Mouse (Mus musculus): Measurements from ENCODE around the gene Foxl1. TPM values are rescaled to one million over a fixed set of nuclear protein-coding genes. Genes with fewer than 3 reads are reported as not detected.
"Not testable (repeated sequence)": the region's sequence is repeated elsewhere in the genome, so short reads cannot be mapped to it uniquely, and the experiment has no call there.

Foxl1 gene
- total RNA-seq, 2 experiments from 2014 or later, result 0.56 to 0.60 TPM

DNA sequence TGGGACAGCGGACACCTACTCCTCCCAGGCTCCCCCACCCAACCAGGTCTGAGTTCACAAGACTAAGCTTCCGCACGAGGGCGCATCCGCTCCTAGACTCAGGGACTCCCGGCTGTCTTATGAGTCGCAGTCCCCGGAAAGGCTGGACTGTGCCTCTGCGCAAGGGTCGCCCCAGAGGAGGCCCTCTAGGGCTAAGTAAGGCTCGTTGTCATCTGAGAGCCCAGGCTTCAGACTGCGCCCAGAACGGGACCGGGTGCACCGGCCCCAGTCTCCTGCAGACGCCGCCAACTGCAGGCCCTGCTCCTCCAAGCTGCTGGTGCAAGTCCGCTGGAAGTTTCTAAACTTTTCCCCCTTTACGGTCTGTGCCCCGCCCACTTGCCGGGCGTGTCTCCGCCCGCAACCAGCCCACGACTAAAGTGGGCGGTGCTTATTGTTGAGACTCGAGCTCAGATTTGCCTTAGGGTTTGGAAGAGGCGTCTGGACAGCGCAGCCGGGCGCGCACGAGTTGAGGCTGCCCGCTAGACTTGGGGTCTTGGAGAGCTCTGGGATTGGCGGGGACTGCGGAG is 2.3 kb upstream of the Foxl1 start:
- DNase-seq, result peak; percentile 83

DNA sequence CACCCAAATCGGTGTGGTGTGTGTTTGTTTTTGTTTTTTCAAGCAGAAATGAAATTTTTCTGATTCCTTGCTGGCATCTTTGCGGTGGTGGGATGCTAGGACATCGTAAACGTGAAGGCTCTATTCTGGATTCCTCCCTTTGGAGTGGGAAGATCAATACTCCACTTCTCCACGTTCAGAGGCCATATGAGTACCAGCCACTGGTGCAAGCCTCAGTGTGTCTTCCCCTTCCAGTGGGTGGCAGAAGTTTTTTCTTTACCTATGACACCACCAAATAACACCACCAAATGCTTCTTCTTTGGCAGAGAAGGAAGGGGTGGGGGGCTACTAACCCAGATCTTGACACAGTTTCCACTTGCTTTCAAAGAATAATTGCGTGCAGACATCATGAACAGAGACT is 1.5 kb upstream of the Foxl1 start:
- DNase-seq, result no peak

DNA sequence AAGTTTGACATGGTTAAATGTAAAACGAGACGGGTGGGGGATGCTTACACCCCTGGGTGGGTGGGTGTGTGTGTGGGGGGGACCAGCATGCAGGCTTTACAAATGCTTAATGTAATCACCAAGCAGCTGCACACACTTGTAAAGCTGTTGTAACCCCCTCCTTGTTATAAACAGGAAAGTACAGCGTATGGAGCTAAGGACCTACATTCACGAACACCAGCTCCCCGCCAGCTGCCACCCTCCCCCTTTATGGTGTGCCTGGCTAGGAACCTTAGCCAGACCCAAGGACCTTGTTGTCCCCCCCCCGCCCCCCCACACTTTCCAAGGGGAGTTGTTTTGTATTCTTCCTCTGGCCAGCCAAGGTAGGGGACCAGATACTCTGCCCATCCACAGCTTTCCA is 1.0 kb upstream of the Foxl1 start:
- no peak for DNase-seq

DNA sequence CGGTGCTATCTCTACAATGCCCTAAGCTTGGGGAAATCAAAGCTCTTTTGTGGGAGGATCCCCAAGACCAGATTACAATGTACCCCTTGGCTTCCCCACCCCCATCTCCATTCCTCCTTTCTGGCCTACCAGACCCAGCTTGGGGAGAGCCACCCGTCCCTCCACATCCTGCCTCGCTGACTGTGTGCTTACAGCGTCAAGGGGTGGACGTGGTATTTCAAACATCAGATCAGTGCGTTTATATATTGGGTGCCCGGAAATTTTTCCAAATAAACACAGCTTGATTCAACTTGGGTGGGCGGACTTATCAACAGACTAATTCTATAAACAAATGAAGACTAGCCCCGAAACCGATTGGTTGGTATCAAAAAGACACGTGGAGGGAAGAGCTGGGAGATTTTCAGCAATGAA is 444 bp upstream of the Foxl1 start:
- no peak for DNase-seq

DNA sequence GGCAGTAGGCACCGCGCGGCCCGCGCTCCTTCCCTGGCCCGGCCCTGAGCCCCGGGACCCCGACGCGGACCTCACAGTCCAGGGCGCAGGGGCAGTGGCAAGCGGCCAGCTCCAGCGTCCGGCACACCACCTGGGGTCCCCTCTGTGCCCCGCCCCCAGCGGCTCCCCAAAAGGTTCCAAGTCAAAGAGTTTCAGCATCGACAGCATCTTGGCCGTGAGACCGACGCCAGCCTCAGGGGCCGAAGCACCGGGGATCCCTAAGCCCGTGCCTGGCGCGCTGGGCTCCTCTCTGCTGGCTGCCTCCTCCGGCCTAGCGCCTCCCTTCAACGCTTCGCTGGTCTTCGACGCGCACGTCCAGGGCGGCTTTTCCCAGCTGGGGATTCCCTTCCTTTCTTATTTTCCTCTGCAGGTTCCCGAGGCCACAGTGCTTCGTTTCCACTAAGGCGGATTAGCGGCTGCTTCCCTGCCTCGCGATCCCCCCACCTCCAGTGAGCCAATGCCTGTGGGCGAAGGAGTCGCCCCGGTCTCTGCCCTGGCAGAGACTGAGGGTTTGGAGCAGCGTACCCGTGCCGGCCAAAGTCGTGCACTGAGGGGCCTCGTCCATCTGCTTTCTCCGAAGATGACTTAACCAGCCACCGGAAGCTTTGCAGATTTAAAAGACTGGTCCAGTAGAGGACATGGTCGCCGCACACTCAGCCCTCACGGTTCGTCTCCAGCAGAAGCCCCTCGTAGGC is 958 bp downstream of the Foxl1 start:
- DNase-seq, result peak; percentile 35

DNA sequence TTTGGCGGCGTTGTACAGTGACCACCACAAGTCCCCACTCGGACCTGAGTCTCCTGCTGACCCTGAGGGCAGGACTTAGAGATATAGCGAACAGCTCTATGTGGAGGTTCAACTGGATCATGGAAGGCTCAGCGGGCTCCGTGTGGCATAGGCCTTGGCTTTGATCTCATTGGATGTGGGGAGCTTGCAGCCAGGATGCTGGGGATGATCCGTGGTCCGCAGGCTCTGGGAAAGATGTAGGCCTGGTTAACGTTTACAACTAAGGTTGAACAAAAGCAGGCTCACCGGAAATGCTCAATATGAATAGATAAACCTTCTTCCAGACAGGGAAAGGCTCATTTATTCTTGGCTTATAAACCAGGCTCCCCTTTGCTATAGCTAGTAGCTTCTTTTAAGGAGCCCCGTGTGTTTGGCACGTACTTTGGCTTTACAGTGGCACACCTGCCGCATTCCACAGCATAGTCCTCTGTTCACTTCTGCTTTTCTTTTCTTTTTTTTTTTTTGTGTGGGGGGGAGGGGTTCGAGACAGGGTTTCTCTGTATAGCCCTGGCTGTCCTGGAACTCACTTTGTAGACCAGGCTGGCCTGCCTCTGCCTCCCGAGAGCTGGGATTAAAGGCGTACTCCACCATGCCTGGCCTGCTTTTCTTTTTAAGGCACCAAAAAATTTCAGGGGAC is 1.7 kb downstream of the Foxl1 start:
- no peak for DNase-seq

DNA sequence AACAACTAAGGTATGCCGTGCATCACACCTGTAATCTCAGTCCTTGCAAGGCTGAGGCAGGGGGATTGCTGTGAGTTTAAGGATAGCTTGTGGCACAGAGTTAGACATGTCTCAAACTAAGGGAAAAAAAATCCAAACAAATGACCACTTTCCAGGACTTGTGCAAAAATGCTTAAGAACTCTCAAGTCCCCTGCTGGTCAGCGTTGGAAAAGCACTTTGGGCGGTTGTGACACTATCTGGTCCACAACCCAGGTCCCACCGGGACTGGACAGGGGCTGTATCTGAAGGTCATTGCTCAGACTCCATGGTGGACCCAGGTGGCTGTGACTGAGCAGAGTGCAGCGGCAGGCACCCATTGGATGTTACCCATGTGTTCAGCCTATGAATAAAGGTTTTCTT is 2.8 kb downstream of the Foxl1 start:
- DNase-seq, result peak; percentile 62

DNA sequence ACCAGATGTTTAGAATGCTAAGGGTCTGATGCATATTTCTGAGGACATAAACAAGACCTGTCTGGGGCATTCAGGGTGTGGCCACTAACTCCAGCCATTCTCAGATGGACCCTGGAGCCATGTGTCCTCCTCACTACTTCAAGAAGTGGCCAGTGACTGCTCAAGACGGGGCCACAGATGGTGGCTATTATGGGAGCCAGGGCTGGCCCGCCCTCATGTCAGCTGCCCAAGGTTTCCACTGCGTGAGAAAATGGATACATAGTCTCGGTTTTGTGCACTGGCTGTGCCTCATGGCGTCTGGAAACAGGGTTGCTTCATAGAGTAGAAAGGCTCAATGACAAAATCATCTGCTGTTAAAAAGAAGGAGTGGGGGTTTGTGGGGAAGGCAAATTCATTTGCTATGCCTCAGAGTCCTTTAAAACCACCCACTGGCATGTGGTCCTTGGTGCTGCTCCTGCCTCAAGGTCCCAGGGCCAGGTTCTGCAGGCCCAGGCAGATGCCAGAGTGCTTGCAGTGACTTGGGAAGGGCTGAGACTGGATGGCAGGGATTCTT is 5.3 kb downstream of the Foxl1 start:
- no peak for DNase-seq

DNA sequence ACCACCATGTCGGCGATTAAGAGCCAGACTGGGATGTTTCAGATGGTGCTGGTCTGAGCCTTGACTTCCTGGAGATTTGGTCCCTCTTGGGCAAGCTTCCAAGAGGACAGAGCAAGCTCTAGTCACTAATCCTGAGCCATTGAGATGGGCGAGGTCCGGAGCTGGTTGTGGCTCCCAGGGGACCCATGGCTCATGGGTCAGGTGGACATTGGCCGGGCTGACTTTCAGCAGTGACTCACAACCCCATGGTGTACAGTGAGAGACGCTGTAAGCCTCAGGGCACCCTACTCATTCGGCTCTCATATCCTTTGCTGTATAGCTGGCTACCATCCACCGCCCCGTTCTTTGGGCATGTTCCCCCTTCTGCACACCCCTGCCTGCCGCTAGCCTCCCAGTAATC is 6.4 kb downstream of the Foxl1 start:
- DNase-seq, result no peak

DNA sequence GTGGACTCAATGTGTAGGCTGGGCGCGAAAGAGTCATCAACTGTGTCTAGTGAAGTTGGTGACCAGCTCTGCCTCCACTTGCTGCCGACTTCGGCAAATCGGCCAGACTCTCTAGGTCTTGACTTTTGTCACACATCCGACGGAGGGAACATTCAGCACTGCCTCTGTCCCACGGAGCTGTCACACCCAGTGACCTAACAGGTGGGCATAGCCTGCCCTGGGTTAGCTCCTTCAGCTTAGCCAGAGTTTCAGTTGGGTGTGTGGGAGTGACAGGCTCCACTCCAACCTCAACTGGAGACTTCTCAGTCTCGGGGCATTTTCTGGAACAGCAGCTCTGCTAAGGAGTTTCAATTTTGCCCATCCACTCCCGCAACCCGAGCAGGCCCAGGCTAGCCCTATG is 6.8 kb downstream of the Foxl1 start:
- no peak for DNase-seq

DNA sequence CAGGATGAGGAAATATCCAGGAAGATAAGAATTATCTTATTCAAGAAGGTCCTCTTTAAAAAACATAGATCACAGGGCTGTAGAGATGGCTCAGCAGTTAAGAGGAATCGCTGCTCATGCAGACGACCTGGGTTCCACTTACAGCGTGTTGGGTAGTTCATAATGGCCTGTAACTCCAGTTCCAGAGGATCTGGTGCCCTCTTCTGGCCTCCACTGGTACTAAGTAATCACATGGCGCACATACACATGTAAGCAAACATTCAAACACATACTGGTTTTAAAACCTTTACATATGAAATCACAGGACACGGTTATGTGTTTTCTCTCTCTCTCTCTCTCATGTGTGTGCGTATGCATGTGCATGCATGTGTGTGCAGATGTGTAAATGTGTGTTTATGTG is 9.1 kb downstream of the Foxl1 start:
- DNase-seq, result no peak

DNA sequence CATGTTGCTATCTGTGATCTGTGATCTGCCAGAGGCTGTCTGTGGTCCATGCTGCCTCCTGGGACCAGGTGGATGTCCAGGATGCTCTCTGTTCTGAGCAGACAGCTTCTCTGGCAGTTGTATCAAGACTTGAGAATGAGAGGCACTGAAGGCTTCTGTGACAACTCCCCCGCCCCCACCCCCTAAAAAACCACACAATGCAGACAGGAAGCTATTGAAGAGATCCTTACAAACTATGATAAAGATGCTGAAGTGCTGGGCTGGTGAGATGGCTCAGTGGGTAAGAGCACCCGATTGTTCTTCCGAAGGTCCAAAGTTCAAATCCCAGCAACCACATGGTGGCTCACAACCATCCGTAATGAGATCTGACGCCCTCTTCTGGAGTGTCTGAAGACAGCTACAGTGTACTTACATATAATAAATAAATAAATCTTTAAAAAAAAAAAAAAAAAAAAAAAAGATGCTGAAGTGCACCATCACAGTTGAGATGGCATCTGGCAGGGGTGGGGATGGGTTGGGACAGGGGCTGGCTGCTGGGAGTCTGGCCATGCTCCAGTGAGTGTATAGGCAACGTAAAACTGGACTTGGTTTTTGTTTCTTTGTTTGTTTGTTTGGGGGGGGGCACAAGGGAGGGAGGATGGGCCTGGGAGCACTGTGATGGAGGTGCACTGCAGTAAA is 17.9 kb downstream of the Foxl1 start:
- DNase-seq, result not testable (repeated sequence)

DNA sequence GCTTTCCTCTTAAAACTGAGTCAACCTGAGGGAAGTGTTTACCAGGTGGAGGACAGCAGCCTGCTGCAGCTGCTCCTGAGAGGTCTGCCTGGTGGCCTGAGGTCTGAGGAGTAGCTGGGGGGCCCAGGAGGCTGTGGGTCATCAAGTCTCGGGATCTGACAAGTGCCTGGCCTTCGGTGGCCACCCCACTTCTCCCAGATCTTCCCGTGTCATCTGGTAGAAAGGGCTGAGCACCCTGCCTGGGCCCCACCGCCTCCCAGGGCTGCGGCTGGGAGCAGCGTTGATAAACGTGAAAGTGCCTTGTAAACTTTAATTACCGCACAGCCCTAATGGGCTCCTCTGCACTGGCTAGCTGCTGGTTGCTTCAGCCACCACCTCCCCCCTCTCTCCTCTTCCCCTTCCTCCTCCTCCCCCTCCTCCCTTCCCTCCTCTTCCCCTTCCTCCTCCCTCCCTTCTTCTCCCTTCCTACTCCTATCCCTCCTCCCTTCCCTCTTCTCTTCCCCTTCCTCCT is 20.9 kb downstream of the Foxl1 start:
- DNase-seq, result no peak

DNA sequence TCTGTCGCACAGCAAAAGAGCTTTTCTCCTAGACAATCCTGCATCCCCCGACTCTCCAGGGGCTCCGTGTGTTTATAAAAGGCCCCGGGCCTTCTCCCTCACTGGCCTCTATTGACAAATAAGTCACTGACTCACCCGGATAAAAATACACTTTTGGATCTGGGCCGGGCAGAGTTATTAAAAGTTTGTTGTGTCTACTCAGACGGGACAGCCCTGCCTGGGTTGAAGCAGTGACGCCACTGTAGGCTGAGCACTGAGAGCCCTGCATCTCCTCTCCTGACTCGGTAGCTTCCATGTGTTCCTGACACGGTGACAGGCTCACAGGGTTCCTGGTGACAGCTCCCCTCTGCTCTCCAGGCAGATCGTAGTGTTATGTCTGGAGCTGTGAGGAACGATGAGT is 24.7 kb downstream of the Foxl1 start:
- DNase-seq, result peak; percentile 74

DNA sequence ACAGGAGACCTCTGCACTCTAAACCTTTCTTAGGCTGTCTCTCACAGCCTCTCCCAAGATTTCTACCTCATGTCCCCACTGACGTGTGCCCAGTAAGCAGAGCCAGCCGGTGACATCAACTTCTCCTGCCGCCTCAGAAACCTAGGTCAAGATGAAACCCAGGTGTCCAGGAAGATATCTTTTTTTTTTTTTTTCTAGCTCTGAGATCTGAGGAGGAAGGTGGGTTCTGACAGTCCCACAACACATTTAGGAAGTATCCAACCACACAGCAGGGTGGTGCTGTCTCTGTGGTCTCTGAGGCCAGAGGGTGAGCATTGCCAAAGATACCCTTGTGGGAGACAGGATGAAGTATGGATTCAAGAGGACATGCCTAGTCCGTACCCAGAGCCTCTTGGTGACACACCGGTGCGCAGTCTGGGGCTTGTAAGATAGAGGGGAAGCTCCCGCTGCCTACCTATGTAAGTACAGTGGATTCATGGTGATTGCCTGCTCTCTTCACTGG is 29.3 kb downstream of the Foxl1 start:
- no peak for DNase-seq

DNA sequence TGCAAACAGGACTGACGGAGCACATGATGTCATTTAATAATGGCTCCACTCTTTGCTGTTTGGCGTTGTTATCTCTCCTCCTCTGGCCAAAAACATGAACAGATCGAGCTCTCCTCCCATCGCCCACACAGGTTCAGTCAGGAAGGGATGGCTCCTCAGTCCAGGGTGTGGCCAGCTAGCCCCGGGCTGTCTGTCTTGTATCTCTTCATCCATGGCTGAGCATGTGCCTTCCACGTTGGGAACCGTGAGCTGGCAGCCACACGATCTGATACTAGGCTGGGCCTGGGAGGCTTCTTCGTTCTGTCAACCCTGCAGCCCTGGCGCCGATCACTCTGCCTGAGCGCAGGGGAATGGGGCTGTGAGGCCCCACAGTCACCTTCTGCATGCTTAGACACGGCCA is 31.1 kb downstream of the Foxl1 start:
- DNase-seq, result no peak

DNA sequence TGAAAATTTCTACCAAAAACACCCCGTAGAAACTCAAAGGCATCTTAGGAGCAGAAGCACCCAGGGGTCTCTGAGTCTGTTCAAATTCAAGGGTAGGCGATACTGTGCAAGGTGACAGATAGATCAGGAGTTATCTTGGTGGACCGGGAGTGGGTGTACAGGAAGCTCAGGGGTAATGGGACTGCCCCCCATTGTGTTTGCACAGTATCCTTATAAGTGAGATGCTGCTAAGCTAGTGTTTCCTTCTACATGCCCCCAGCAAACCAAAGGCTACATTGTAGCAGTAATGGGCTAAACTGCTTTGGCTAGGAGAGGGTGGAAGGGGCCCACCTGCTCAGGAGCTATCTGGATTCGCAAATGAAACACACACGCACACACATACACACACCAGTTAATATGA is 33.7 kb downstream of the Foxl1 start:
- no peak for DNase-seq

DNA sequence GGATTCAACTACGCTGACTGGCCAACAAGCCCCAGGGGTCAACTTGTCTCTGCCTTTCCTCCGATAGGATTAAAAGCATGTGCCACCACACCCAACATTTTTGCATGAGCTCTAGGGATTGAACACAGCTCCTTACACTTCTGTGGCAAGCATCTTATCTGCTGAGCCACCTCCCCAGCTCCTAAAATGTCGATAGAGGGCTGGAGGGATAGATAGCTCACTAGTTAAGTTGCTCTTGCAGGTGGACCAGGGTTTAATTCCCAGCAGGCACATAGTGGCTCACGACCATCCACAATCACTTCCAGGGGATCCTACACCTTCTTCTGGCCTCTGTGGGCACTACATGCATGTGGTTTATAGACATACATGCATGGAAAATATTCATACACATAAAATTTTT is 34.7 kb downstream of the Foxl1 start:
- no peak for DNase-seq

DNA sequence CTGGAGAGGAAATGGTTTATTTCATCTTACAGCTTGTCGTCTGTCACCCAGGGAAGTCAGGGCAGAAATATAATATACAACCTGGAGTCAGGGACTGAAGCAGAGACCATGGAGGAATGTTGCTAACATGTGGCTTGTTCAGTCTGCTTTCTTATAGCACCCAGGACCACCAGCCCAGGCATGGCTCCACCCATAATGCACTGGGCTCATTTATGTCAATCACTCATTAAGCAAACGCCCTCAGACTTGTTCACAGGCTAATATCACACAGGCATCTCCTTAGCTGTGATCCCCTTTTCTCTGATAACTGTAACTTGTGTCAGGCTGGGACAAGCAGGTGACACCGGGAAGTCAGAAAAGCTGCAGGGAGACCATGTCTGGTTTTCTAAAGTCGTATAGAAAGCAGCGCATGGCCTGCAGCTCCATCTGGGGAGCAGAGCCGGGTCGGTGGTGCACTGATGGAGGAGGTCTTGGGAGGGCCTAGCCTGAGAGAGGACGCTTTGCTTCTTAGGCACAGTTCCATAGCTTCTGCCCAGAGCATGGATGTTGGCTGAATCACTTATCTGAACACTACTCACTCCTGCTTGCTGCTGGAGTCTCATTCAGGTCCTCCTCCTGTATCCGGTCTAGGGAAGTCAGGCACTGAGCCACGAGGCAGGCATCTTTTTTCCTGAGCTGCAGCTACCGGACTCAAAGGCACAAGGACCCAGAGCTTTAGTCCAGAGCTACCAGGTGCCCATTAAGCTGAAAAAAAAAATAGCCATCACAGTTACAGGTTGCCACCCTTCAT is 35.4 kb downstream of the Foxl1 start:
- DNase-seq, result peak; percentile 43

DNA sequence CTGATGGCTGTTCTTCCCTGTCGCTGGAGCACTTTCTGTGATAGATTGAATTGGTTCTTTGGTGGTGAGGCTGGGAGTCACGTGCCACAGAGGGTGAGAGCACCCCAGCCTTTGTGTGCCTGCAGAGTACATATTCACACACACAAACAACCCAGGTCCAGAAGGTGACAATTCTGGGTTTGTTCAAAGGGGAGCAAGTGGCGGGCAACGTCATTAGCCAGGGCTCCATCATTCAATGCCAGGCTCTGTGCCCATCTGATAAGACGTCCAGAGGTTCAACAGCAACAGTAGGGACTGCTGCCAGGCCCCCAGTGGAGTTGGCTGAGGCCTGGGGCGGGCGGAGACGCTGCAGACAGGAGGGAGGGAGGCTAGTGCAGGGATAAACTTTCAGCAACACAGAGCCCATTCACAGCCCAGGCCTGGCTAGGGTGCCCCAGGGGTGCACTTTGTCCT is 36.3 kb downstream of the Foxl1 start:
- peak; percentile 76 for DNase-seq

DNA sequence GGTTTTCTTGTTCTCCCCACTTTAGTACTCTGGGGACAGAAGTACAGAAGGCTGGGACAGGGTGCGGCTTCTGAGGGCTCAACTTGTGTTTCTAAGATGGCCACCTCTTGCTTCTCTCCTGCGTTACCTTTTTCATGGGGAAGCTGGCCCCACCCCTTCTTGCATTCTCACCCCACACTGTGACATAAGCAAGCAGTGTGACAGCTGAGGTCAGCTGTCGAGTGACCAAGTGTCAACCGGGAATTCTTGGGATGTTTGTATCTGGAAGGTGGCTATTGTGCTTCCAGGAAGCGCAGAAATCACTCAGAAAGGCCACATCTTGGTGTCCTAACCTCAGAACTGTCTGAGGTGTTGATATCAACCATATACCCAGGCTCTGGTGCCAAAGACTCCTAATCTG is 40.3 kb downstream of the Foxl1 start:
- no peak for DNase-seq

DNA sequence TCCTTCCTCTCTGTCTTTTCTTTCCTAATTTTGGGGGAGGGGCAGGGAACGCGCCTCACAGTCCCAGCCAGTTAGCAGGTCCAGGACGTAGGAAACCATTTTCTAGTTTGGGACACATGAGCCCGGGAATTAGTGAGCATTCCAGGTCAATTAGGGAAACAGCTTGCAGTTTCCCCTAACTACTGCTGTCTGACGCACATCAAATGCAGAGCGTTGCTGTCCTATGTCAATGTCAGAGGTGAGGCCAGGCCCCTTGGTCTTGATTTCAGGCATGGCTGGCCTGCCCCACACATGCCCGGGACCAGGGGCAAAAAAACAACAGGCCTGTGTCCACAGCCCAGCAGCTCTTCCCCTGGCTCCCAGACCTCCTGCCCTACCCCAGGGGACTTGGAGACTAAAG is 42.4 kb downstream of the Foxl1 start:
- no peak for DNase-seq
